ENCODE assay signal across 7 mouse cellular contexts in genomic region chr13:30985275-30985597, GRCm38 (mm10). TPM values are rescaled to one million over a fixed set of nuclear protein-coding genes. Genes with fewer than 3 reads are reported as not detected.
DNase-seq lines count a peak whose midpoint lies in the region; ATAC-seq lines count a peak whose summit lies in the region.

No protein-coding gene starts in this region.

- no peak for ATAC-seq in lung, embryonic 16.5 days (ENCODE audit: low read depth)
- ATAC-seq in forebrain, embryonic 14.5 days = 0 out of 2 replicates have a peak, but pooled peaks have one; percentile 6
- 0 out of 2 replicates have a peak, but pooled peaks have one; percentile 4 for ATAC-seq in limb, embryonic 15.5 days (ENCODE audit: insufficient number of reproducible peaks, low FRiP score, low TSS enrichment, low read depth)
- no peak for ATAC-seq in stomach, embryonic 15.5 days (ENCODE audit: insufficient read depth, low FRiP score, low read depth)

- H3K9ac ChIP-seq in lung, embryonic 16.5 days (ENCODE audit: low read length) = peak overlapping the region; percentile 68
- peak overlapping the region; percentile 54; the same call in 1 of the 2 replicates for H3K9ac ChIP-seq in forebrain, embryonic 14.5 days (ENCODE audit: low read length)
- 0 out of 2 replicates have a peak overlapping the region, but pooled peaks have one; percentile 10 for H3K9ac ChIP-seq in limb, embryonic 15.5 days
- H3K9ac ChIP-seq in stomach, embryonic 15.5 days = no peak overlapping the region

- no peaks in the 10 kb centered on the region for H3K36me3 ChIP-seq in lung, embryonic 16.5 days (ENCODE audit: control insufficient read depth, insufficient read depth, low read length)
- H3K36me3 ChIP-seq in forebrain, embryonic 14.5 days (ENCODE audit: control insufficient read depth, insufficient read depth, low read length) = no peaks in the 10 kb centered on the region
- H3K36me3 ChIP-seq in limb, embryonic 15.5 days = no peaks in the 10 kb centered on the region
- no peaks in the 10 kb centered on the region for H3K36me3 ChIP-seq in stomach, embryonic 15.5 days

- H3K27ac ChIP-seq in lung, embryonic 16.5 days (ENCODE audit: low read length) = peak overlapping the region; percentile 93
- no peak overlapping the region for H3K27ac ChIP-seq in forebrain, embryonic 14.5 days (ENCODE audit: low read depth, low read length)
- peak overlapping the region; percentile 47 for H3K27ac ChIP-seq in limb, embryonic 15.5 days
- H3K27ac ChIP-seq in stomach, embryonic 15.5 days = peak overlapping the region; percentile 76

- 13% methylated on average over 13 of the region's 13 CpGs for WGBS in lung, embryonic 16.5 days
- WGBS in forebrain, embryonic 14.5 days = 22% methylated on average over 13 of the region's 13 CpGs
- 10% methylated on average over 13 of the region's 13 CpGs for WGBS in limb, embryonic 15.5 days
- 21% methylated on average over 13 of the region's 13 CpGs for WGBS in stomach, embryonic 15.5 days

- DNase-seq in lung, postnatal 25 days (ENCODE audit: low spot score) = no peak
- DNase-seq in forebrain, embryonic 14.5 days (ENCODE audit: low spot score) = no peak
- DNase-seq in spleen, adult 12 weeks (ENCODE audit: low spot score) = no peak
- DNase-seq in layer of hippocampus, adult 9-10 months (ENCODE audit: low spot score) = no peak

- H3K9me3 ChIP-seq in lung, embryonic 16.5 days (ENCODE audit: control insufficient read depth, low read length) = no peaks in the 10 kb centered on the region
- no peaks in the 10 kb centered on the region for H3K9me3 ChIP-seq in forebrain, embryonic 14.5 days (replicated peaks; ENCODE audit: control insufficient read depth, low read length)
- no peaks in the 10 kb centered on the region for H3K9me3 ChIP-seq in limb, embryonic 15.5 days
- H3K9me3 ChIP-seq in stomach, embryonic 15.5 days = no peaks in the 10 kb centered on the region

- peaks cover 11% of the 10 kb centered on the region for H3K4me1 ChIP-seq in lung, embryonic 16.5 days (replicated peaks; ENCODE audit: control insufficient read depth, insufficient read depth, low read length)
- H3K4me1 ChIP-seq in forebrain, embryonic 14.5 days (ENCODE audit: control insufficient read depth, insufficient read depth, low read length) = 0 out of 2 replicates have a peak, but pooled peaks cover 3% of the 10 kb centered on the region
- peaks cover 13% of the 10 kb centered on the region for H3K4me1 ChIP-seq in limb, embryonic 15.5 days
- H3K4me1 ChIP-seq in stomach, embryonic 15.5 days = 0 out of 2 replicates have a peak, but pooled peaks cover 9% of the 10 kb centered on the region

- H3K27me3 ChIP-seq in lung, embryonic 16.5 days (ENCODE audit: control insufficient read depth, insufficient read depth, low read depth, low read length) = no peaks in the 10 kb centered on the region; the same call in none of the 2 replicates
- peaks cover 5% of the 10 kb centered on the region; the same call in 1 of the 2 replicates for H3K27me3 ChIP-seq in forebrain, embryonic 14.5 days (replicated peaks; ENCODE audit: control insufficient read depth, insufficient read depth, low read length)
- H3K27me3 ChIP-seq in limb, embryonic 15.5 days = peaks cover 4% of the 10 kb centered on the region; the same call in 1 of the 2 replicates
- no peaks in the 10 kb centered on the region for H3K27me3 ChIP-seq in stomach, embryonic 15.5 days (replicated peaks)

- H3K4me2 ChIP-seq in lung, embryonic 16.5 days (ENCODE audit: low read depth, low read length) = peak overlapping the region; percentile 69
- H3K4me2 ChIP-seq in forebrain, embryonic 14.5 days (ENCODE audit: low read length) = peak overlapping the region; percentile 60
- peak overlapping the region; percentile 64 for H3K4me2 ChIP-seq in limb, embryonic 15.5 days
- peak overlapping the region; percentile 56 for H3K4me2 ChIP-seq in stomach, embryonic 15.5 days

- peak overlapping the region; percentile 46 for H3K4me3 ChIP-seq in lung, embryonic 16.5 days (ENCODE audit: low read length)
- peak overlapping the region; percentile 22 for H3K4me3 ChIP-seq in forebrain, embryonic 14.5 days (ENCODE audit: low read depth, low read length)
- H3K4me3 ChIP-seq in limb, embryonic 15.5 days = peak overlapping the region; percentile 34
- H3K4me3 ChIP-seq in stomach, embryonic 15.5 days (replicated peaks) = peak overlapping the region; percentile 31

RNA-seq across cellular contexts. Expression of gene Gm5447, which starts 11.2 kb away (rescaled TPM):
- 0.11 and 0.21 TPM in 2 replicates for polyA plus RNA-seq in lung, embryonic 16.5 days (2015; fragmentation: Nextera tagmentation; extraction: Ambion mirVana)
- not detected in 2 replicates for polyA plus RNA-seq in forebrain, embryonic 14.5 days (2014; fragmentation: Nextera tagmentation; extraction: Ambion mirVana)
- polyA plus RNA-seq in limb, embryonic 15.5 days (2015; fragmentation: Nextera tagmentation; extraction: Ambion mirVana) = 0.08 TPM in 1 of 2 replicates, not detected in the other
- 0.08 and 0.19 TPM in 2 replicates for polyA plus RNA-seq in stomach, embryonic 15.5 days (2015; fragmentation: Nextera tagmentation; extraction: Ambion mirVana)

RNA-seq across cellular contexts. Expression of gene Exoc2, which starts 11.3 kb away (rescaled TPM):
- 34.8 and 37.1 TPM in 2 replicates for polyA plus RNA-seq in lung, embryonic 16.5 days (2015; fragmentation: Nextera tagmentation; extraction: Ambion mirVana)
- 54.6 and 63.5 TPM in 2 replicates for polyA plus RNA-seq in forebrain, embryonic 14.5 days (2014; fragmentation: Nextera tagmentation; extraction: Ambion mirVana)
- 28.0 and 28.7 TPM in 2 replicates for polyA plus RNA-seq in limb, embryonic 15.5 days (2015; fragmentation: Nextera tagmentation; extraction: Ambion mirVana)
- 26.6 and 29.1 TPM in 2 replicates for polyA plus RNA-seq in stomach, embryonic 15.5 days (2015; fragmentation: Nextera tagmentation; extraction: Ambion mirVana)

RNA-seq across cellular contexts. Expression of gene Hus1b, which starts 37.7 kb away (rescaled TPM):
- not detected in 2 replicates for polyA plus RNA-seq in lung, embryonic 16.5 days (2015; fragmentation: Nextera tagmentation; extraction: Ambion mirVana)
- 0.14 TPM in 1 of 2 replicates, not detected in the other for polyA plus RNA-seq in forebrain, embryonic 14.5 days (2014; fragmentation: Nextera tagmentation; extraction: Ambion mirVana)
- not detected in 2 replicates for polyA plus RNA-seq in limb, embryonic 15.5 days (2015; fragmentation: Nextera tagmentation; extraction: Ambion mirVana)
- polyA plus RNA-seq in stomach, embryonic 15.5 days (2015; fragmentation: Nextera tagmentation; extraction: Ambion mirVana) = 0.10 TPM in 1 of 2 replicates, not detected in the other

Comparison
In these comparisons a context has a peak if more than half of its experiments do, and no peak if none do; other contexts are left out.
1. ATAC-seq: peak in forebrain, embryonic 14.5 days (single experiment) and limb, embryonic 15.5 days (single experiment); none in lung, embryonic 16.5 days (single experiment) and stomach, embryonic 15.5 days (single experiment).
2. Peak in every context shown above with its lines, with median percentiles within 50 percentile points of each other: H3K4me2 ChIP-seq and H3K4me3 ChIP-seq.